Mouse (Mus musculus): ENCODE results near the gene Mstn.

The Mstn gene

GRCm38 (mm10) chr1:53110561-53110960 is 49.1 kb downstream of the Mstn start:
- no peak for DNase-seq (ENCODE audit: low spot score in 2 of 2)

Data from urinary bladder, postnatal 36 days (tissue).